Mouse (Mus musculus) erythroblast, adult 5-6 weeks (primary cell): ENCODE results near the gene Gabrb1. TPM values are rescaled to one million over a fixed set of nuclear protein-coding genes. Genes with fewer than 3 reads are reported as not detected.
"Not testable (repeated sequence)": the region's sequence is repeated elsewhere in the genome, so short reads cannot be mapped to it uniquely, and the experiment has no call there.

Source experiments
- ATAC-seq: replicated peaks from 2 replicates; pipeline ENCODE4 v1.8.0; 2016; ENCODE audit warnings: moderate number of reproducible peaks, mild to moderate bottlenecking, moderate TSS enrichment, inconsistent platforms; ENCODE audit not compliant: poor library complexity, low FRiP score, severe bottlenecking
- total RNA-seq, 2 experiments: library from RNA; stranded (forward) in 1 of 2; stranded (reverse) in 1 of 2; fragments of 150-400 nt in 1 of 2; fragments of 200-764, 138-1000 nt in 1 of 2; gene quantifications; 2 replicates each; pipeline versions ENCODE4 v1.2.3 to v1.2.4; 2015 to 2017; ENCODE audit warnings: low replicate concordance in 2 of 2

The Gabrb1 gene
- total RNA-seq, 2 experiments from 2014 or later: not detected

DNA sequence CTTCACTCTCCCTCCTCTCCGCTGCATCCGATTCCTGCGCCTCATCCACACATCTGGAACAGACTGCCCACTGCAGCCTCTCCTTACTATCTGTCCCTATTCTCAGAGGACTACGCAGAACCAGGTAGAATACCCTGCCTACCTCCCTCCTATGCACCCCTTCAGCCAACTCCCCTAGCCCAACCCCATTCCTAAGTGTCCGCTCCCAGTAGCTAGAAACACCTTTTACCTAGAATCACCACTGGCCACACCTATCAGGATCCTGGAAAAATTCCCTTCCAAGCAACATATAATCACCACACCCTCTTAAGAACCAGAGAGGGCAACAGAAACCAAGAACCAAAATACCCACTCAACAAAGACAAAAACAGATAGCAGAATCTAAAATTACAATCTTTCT, 493.0 kb downstream of the Gabrb1 start:
- no peak for ATAC-seq

DNA sequence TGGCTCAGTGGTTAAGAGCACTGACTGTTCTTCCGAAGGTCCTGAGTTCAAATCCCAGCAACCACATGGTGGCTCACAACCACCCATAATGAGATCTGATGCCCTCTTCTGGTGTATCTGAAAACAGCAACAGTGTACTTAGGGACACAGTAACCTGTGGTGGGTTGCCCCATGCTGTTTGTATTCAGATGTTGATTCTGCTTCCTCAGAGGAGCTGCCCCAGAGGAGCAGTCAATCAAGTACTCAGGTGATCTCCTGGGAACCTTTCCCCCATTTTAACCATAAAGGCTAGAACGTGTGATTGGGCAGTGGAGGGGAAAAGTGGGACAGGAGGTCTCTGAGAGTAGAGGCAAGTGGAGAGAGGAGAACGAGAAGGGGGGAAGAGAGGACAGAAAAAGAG, 497.8 kb downstream of the Gabrb1 start:
- ATAC-seq: not testable (repeated sequence)

DNA sequence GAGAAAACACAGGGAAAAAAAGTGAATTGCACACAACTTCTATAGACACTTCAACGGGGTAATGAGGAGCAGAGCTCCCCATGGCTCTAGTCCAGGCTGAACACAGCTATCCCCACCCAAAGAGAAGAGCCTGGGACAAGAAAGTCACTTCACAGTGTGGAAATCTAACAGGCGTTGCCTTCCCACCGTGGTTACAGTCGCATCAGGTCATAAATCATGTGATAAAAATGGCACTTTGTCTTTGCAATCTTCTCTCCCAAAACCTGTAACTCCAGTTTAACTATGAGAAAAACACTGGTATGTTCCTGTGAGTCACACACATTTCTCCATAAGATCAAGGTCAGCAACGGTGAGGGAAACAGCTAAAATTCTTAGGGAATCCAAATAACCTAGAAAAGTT, 498.7 kb downstream of the Gabrb1 start:
- ATAC-seq: no peak

DNA sequence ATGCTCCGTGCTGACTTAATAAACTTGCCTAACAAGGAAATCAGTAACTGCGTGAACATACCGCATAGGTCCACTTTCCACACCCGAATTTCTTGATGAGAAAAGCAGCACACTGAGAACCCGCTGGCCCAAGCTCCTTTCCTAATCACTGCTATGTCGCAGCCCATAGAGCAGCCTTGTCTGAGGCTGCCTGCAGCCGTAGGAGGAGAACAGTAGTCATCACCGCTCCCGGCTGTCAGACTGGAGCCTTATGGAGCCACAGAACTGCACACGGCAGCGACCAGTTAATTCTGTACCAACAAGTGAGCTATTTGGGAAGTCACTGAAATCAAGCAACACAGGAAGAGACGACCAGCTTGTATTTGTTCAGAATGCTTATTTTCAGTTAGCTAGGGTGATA, 500.8 kb downstream of the Gabrb1 start:
- ATAC-seq: no peak

DNA sequence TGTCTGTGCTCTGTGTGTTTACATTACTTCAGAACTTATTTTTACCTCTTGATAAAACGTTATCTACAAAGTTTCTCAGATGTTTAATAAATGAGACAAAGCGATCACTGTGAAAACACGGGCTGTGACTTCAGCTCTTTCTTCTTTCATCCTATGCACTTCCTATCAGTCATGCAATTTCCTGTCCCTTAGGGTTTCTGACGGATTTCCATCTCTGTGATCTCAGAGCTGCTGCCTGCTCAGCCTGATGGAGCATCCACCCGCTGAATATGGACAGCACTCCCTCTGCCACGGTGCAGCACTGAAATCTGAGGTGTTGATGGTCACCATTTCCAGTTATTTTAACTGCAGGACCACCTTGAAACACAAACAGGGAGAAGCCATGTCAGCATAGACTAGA, 501.6 kb downstream of the Gabrb1 start:
- no peak for ATAC-seq

DNA sequence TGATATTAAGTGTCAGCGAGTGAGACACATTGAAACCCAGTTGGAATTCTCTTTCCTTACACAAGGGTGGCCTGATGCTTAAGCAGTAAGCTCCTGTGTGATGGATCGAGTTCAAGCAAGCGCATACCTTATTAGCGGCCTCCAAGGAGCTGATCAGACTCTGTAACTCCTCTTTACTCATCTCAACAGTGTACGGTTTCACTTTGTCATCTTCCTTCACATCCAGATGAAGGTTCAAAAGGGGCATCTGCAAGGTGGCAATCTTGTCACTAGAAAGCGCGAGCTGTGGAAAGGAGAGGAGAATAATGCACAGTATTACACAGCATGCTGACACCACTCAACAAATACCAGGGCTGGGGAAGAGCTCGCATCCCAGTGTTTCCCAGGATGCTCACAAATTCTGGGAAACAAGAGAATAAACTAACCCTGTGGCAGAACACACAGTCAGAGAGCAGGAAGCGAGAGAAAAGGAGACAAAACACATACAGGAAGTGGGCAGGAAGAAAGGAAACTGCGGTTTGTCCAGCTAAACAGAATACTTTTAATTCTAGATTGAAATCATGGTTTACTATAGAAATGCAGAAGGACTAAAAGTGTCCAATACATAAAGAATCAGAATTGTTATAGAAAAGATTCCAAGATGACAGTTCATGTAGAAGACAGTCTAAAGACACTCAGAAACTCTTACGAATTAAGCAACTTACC, 503.0 kb downstream of the Gabrb1 start:
- no peak for ATAC-seq

DNA sequence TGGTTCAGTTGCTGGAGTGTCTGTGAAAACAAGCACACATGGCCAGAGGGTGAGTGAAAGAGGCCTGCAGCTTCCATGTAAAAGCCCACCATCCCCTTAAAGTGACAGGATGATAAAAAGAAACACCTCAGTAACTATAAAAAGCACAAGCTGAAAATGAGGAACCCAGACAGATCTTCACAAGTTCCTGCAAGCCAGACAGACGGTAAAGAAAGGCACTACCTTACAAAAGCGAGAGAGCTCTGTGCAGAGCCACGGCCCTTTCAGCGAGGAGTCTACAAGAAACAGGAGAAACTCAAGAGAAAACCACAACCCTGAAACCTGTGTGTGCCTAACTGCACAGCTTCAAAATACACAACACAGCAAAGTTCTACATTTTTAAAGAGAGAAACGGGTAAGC, 504.9 kb downstream of the Gabrb1 start:
- no peak for ATAC-seq

DNA sequence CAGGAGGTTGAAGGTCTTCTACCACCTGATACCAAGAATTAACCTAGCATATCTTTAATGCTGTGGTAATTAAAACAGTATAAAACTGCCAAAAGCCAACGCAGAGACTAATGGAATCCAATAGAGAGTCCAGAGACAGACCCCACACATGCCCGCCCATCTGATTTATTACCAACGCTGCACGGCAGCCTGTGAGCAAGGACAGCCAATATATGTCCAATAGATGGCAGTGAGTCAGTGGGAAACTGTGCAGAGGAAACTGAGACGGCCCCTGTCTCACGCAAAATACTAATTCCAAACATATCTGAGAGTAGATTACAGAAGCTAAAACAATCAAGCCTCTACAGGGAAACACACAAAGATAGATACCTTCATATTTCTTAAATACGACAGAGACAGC, 506.5 kb downstream of the Gabrb1 start:
- ATAC-seq: no peak

DNA sequence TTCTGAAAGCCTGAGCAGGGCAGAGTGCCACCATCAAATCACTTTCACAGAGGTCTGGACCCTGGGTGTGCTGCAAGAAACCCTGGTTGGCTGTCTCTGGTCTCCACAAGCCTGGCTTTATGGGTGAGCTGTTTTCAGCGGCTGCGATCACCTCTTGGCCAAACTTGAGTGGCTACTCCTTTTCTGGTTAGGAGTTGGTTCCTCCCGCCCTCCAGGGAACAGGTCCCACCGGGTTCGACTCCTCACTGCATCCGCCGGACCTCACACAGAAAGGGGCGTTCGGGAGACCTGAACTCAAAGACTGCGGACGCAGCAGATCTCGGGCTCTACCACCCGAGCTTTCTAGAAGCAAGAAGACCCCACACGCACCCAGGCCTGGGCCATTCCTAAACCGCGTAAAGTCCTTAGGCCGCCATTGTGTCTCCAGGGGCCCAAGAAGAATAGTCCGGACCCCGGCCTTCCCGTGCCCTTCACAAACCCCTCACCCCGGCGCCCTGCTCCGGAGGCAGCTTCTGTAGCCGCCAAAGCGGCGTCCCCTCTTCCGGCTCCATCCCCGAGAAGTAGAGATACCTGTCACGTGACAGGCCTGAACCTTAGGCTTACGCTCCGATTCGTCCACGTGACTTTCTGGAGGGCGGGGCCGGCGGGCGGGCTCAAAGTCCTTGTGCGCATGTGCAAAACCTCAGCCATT, 509.8 kb downstream of the Gabrb1 start, which contains the start of gene Commd8:
Gene Commd8, minus strand, starts transcription at position 596 of the 691 bp plus-strand sequence.
- ATAC-seq: peak; percentile 95

DNA sequence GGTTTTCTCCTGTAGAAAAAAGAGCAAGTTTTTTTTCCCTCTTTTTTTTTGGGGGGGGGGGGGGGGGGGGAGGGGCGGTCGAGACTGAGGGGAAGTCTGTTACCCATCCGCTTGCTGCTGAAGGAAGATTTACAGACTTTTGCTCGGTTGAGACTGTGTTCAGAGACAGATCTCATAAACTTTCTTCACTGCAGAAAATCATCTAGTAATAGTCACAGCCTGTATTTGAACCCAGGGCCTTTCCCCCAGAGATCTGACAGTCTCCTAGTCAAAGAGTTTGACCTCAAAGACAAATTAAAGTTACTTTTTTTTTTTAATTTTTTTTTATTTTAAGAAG, 510.3 kb downstream of the Gabrb1 start:
- no peak for ATAC-seq

DNA sequence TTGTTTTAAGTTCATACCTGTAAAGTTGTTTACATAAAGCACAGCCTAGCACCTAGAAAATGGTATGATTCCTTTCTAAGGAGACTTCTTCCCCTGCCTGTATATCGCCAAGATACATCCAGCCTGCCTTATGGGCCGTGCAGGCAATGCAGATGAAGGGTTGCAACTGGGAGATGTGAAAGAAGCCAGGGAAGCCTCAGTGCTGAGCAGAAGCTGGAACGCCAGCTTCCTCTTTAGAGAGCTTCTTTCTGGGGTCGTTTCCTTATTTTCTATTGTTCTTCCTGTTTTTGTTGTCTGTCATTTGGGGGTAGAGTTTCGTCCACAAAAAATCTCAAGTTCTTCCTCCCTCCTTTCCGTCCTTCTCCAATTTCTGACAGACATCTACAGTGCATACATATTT, 512.2 kb downstream of the Gabrb1 start:
- no peak for ATAC-seq

DNA sequence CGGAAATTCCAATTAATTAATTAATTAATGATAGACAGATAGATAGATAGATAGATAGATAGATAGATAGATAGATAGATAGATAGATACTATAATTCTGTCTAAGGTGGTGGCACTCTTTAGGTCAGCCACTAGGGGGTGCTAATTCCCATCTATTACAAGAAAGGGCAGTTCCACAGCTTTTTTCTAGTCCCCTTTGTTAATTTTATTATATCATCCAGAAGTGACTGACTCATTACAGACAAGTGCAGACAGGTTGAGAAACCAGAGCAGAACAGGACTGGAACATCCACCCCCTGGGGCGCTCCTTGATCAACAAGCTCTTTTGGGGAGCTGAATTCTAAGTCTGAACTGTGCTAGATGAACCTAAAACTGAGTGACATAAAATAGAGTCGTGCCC, 514.8 kb downstream of the Gabrb1 start:
- ATAC-seq: 0 out of 2 replicates have a peak, but pooled peaks have one; percentile 54

DNA sequence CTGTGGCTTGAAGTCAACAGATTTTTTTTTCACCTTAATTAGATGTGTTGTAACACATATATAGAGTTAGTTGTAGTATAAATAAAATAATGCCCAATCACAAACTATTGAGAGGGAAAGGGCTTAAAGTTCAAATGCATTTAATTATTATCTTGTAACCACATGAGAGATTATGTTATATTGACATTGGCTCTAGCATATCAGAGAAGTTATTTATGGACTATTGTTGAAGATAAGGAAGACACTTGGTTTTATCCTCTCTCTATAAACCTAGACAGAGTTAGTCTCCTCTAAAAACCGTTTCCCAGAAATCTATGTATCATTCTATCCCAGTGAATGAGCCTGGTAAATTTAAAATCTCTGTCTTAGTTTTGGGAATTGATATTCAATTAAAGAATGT, 515.6 kb downstream of the Gabrb1 start:
- no peak for ATAC-seq

DNA sequence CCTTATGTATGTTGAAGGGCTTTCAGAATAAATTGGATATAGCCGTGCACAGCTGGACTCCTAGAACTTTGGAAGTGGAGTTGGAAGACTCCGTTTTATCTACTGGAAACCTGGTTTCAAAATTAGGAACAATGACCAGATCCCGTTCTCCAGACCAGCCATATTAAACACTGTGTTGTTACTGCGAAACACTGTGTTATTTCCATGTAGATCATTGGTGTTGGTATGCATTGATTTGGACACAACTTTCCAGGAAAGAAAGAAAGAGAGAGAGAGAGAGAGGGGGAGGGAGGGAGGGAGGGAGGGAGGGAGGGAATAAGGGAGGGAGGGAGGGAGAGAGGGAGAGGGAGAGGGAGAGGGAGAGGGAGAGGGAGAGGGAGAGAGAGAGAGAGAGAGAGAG, 517.1 kb downstream of the Gabrb1 start:
- ATAC-seq: no peak

DNA sequence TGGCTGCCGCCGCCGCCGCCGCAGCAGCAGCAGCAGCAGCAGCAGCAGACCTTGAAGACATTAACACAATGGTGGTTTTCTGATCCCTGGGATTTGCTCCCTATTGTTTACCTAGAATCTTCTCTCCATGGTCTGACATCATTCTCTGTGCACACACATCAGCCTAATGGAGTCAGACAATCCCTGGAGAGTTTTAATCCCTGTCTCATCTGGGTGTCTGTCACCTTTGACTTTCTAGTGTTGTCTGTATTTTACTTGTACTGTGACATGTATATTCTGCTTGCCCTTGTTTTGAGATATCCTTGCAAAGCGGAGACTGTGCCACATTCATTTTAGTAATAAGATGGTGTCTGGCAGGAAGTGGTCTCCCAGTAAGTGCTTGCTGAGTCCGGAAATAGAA, 517.6 kb downstream of the Gabrb1 start:
- ATAC-seq: no peak

DNA sequence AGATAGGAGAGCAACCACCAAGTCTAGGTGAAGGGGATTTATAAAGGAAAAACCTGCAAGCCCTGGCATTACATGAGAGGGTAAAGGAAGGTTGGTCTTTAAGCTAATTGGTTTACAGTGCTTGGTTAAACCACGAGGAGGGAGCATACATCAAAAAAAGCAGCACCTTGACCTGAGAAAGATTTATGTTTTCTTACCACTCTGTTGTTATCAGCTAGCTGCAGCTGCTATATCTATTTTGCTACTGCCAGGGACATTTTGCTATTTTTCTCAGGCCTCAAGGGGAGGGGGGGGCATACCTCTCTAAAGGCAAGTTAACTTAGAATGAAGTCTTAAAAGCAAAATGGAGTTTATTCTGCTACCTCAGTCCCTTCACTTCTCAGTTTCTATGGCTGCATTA, 523.3 kb downstream of the Gabrb1 start:
- ATAC-seq: peak; percentile 46

DNA sequence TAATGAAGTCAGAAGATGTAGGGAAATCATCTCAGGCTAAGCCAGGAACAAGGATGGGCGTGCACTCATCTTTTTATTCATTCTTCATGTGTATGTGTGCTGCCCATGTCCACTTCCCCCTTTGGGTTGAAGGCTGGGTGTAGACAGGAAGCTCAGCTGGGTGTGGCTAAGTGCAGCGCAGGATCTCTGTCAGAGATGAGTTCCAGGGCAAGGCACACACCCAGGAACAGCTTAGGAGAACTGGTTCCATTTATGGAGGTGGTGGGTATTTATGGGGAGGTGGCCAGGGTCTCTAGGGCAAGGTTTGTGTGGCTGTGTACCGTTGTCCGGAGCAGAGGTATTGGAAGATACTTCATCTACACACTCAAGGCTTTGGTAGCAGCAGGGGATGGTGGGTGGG, 524.9 kb downstream of the Gabrb1 start:
- ATAC-seq: peak; percentile 83

DNA sequence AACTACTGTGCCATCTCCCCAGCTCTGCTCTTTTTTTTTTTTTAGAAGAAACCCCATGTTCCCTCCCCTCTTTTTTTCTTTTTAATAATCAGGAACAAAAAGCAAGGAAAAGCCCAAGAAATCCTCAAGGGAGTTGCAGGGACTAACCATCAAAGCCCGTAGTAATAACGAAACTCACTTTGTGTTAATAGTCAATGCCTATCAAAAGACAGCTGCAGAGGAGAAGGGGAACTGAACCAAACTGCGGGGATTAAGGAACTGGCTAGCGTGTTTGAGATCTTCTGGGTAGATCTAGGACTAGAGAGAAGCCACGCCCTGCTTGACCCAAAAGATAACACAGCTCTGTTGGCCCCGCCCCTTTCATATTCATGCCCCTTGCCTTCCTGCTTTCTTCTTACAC, 526.0 kb downstream of the Gabrb1 start:
- peak; percentile 73 for ATAC-seq

DNA sequence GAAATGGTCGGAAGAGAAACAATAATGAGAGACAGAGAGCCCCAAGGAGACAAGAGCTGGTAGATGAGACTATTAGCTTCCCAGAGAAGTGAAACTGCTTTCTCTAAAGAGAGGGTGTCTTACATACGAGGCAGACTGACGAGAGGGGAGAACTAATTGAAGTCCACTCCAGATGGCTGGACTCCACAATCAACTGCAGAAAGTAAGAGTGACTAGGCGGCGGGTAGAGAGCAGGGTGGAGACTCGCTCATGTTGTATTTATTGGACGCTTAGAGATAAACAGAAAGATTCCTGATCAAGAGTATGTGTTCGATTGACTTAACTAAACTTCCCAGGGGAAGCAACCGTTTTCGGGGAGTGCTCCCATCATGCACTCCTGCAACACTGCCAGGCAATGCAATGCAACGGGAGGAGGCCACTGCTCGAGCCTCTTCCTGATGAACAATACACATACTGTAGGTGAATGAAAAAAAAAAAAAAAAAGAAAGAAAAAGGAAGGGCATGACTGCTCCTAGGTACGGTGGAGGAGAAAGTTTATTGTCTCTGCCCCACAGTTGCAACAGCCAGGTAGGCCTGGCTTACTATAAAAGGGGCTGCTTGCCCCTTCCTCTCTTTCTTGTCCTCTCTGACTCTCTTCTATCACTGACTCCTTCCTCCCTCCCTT, 526.7 kb downstream of the Gabrb1 start:
- peak; percentile 57 for ATAC-seq

DNA sequence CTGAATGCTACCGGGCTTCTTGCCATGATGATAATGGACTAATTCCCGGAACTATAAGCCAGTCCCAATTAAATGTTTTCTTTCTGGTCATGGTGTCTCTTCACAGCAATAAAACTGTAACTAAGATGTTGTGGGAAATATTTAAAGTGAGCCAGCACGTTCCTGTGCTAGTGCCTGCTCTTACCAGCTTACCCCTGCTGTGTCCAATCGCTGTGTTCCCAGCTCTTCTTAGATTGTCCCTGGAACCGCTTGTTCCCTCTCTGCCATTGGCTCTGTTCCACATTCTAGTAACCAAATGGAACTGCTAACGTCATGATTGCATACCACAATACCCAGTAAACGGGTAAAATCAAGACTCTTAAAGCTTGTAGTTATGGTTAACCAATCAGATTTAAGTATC, 533.2 kb downstream of the Gabrb1 start:
- ATAC-seq: no peak

DNA sequence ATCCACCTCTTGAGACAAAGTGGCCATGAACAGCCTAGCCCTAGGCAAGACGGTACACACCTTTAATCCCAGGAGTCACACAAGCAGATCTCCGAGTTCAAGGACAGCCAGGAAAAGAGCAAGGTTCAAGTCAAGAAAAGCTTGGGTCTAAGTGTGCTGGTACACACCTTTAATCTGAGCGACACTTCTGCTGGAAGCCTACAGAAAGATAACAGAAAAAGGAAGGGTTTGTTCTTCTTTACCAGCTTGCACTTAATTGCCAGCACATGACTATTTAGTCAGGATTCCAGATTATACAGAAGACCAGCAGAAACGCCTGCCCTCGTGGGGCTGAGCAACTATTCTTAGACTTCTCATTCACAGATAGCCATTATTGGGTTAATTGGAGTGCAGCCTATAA, 534.0 kb downstream of the Gabrb1 start:
- ATAC-seq: no peak
